Mouse (Mus musculus): ENCODE data around the gene Syde2. TPM values are rescaled to one million over a fixed set of nuclear protein-coding genes. Genes with fewer than 3 reads are reported as not detected.

The Syde2 gene
- total and polyA plus RNA-seq, 3 experiments, result 12.4 to 24.1 TPM; not detected in 1

GRCm38 (mm10) chr3:145938405-145939349 is 49.0 kb upstream of the Syde2 start:
- Histone ChIP-seq H3K36me3 (ENCODE audit: control insufficient read depth in 1 of 2, insufficient read depth in 2 of 2, low read length in 2 of 2) (peaks cover 2 to 34% of the 10 kb centered on the region in 2 experiments; a peak in 3 of 4 replicates), H3K27ac (ENCODE audit: control insufficient read depth, low read depth, low read length) (peak overlapping the region; percentile 29; the same call in 1 of the 2 replicates)

GRCm38 (mm10) chr3:145939402-145939801 is 48.3 kb upstream of the Syde2 start:
- Histone ChIP-seq H3K36me3 (ENCODE audit: control insufficient read depth in 1 of 2, insufficient read depth in 2 of 2, low read length in 2 of 2) (peaks cover 2 to 36% of the 10 kb centered on the region in 2 experiments; a peak in 2 of 4 replicates), H3K4me3 (ENCODE audit: control insufficient read depth in 1 of 2, insufficient read depth in 1 of 2, low read depth in 2 of 2, low read length in 2 of 2) (peak overlapping the region; percentile 96 to 99)
- peak; percentile 76 for DNase-seq (ENCODE audit: low read depth, low spot score)
- TF ChIP-seq ZC3H11A (IDR thresholded peaks at IDR 0.05; ENCODE audit: low read depth, low read length), result no peak
- no peak for TF ChIP-seq NELFE (IDR thresholded peaks at IDR 0.05; ENCODE audit: low read depth, low read length)
- 0 out of 2 replicates have a peak, but pooled peaks have one; percentile 24 for TF ChIP-seq MEF2A (IDR thresholded peaks at IDR 0.05; ENCODE audit: extremely low read depth, insufficient replicate concordance, low read depth, low read length, poor library complexity, severe bottlenecking)
- TF ChIP-seq MAFK (IDR thresholded peaks at IDR 0.05; ENCODE audit: borderline replicate concordance, low read depth, low read length), result peak; percentile 63; the same call in 1 of the 2 replicates
- peak; percentile 98 for TF ChIP-seq TCF12 (IDR thresholded peaks at IDR 0.05; ENCODE audit: low read depth, low read length)
- TF ChIP-seq BHLHE40 (IDR thresholded peaks at IDR 0.05; ENCODE audit: borderline replicate concordance, low read depth, low read length), result peak; percentile 84
- no peak for TF ChIP-seq GABPA (IDR thresholded peaks at IDR 0.05; ENCODE audit: low read depth, low read length)
- 0 out of 2 replicates have a peak, but pooled peaks have one; percentile 41 for TF ChIP-seq ELF1 (IDR thresholded peaks at IDR 0.05; ENCODE audit: low read depth, low read length)
- TF ChIP-seq EP300 (IDR thresholded peaks at IDR 0.05; ENCODE audit: low read depth in 1 of 2, low read length in 2 of 2), result peak; percentile 90 to 95
- TF ChIP-seq E2F4 (IDR thresholded peaks at IDR 0.05; ENCODE audit: borderline replicate concordance, low read depth, low read length), result no peak
- TF ChIP-seq ETS1 (IDR thresholded peaks at IDR 0.05; ENCODE audit: low read depth, low read length), result peak; percentile 90
- TF ChIP-seq KAT2A (conservative IDR thresholded peaks at IDR 0.05; ENCODE audit: low read depth, low read length), result no peak
- TF ChIP-seq ZNF384 (IDR thresholded peaks at IDR 0.05; ENCODE audit: low read depth, low read length), result no peak
- TF ChIP-seq GATA1 (IDR thresholded peaks at IDR 0.05; ENCODE audit: low read depth, low read length), result peak; percentile 98
- TF ChIP-seq SIN3A (IDR thresholded peaks at IDR 0.05; ENCODE audit: low read length), result peak; percentile 88
- TF ChIP-seq JUND (IDR thresholded peaks at IDR 0.05; ENCODE audit: low read depth, low read length), result no peak
- TF ChIP-seq CHD1 (IDR thresholded peaks at IDR 0.05; ENCODE audit: low read depth, low read length), result no peak
- TF ChIP-seq NRF1 (IDR thresholded peaks at IDR 0.05; ENCODE audit: insufficient read depth, low read depth, low read length, poor library complexity, severe bottlenecking), result no peak; the same call in 1 of the 2 replicates
- no peak for TF ChIP-seq TBP (IDR thresholded peaks at IDR 0.05; ENCODE audit: low read depth, low read length)
- TF ChIP-seq MXI1 (IDR thresholded peaks at IDR 0.05; ENCODE audit: low read depth, low read length), result peak; percentile 93
- TF ChIP-seq ZMIZ1 (IDR thresholded peaks at IDR 0.05; ENCODE audit: low read depth, low read length), result no peak

More at GRCm38 (mm10) chr3:145938405-145939349, 49.0 kb upstream of the Syde2 start:
- no peaks in the 10 kb centered on the region for H3K27me3 ChIP-seq (ENCODE audit: control insufficient read depth in 1 of 2, insufficient read depth in 2 of 2, low read length in 2 of 2)
- H3K4me1 ChIP-seq (ENCODE audit: control insufficient read depth in 1 of 2, insufficient read depth in 2 of 2, low read length in 2 of 2), result peaks cover 3 to 23% of the 10 kb centered on the region in 2 experiments
- no peak for DNase-seq (ENCODE audit: low read depth, low spot score)
- TF ChIP-seq NRF1 (IDR thresholded peaks at IDR 0.05; ENCODE audit: insufficient read depth, low read depth, low read length, poor library complexity, severe bottlenecking) (no peak), TBP (IDR thresholded peaks at IDR 0.05; ENCODE audit: low read depth, low read length) (no peak), MAFK (IDR thresholded peaks at IDR 0.05; ENCODE audit: borderline replicate concordance, low read depth, low read length) (no peak), JUND (IDR thresholded peaks at IDR 0.05; ENCODE audit: low read depth, low read length) (no peak), RAD21 (IDR thresholded peaks at IDR 0.05; ENCODE audit: low read depth, low read length) (no peak), CHD2 (IDR thresholded peaks at IDR 0.05; ENCODE audit: low read length) (no peak), GATA1 (IDR thresholded peaks at IDR 0.05; ENCODE audit: low read depth, low read length) (no peak), SMC3 (IDR thresholded peaks at IDR 0.05; ENCODE audit: low read depth, low read length) (no peak), ZKSCAN1 (IDR thresholded peaks at IDR 0.05; ENCODE audit: low read depth, low read length) (no peak), POLR2AphosphoS2 (IDR thresholded peaks at IDR 0.05; ENCODE audit: low read length) (no peak), KAT2A (conservative IDR thresholded peaks at IDR 0.05; ENCODE audit: low read depth, low read length) (no peak), MAZ (IDR thresholded peaks at IDR 0.05; ENCODE audit: low read depth, low read length) (no peak), BHLHE40 (IDR thresholded peaks at IDR 0.05; ENCODE audit: borderline replicate concordance, low read depth, low read length) (no peak), TAL1 (IDR thresholded peaks at IDR 0.05; ENCODE audit: low read length) (no peak), RCOR1 (IDR thresholded peaks at IDR 0.05; ENCODE audit: low read depth, low read length) (no peak), MEF2A (IDR thresholded peaks at IDR 0.05; ENCODE audit: extremely low read depth, insufficient replicate concordance, low read depth, low read length, poor library complexity, severe bottlenecking) (no peak), CTCF (IDR thresholded peaks at IDR 0.05 in 2 of 3, conservative IDR thresholded peaks at IDR 0.05 in 1 of 3; ENCODE audit: control insufficient read depth in 1 of 3, insufficient read depth in 1 of 3, low read depth in 2 of 3, low read length in 3 of 3, poor library complexity in 1 of 3, severe bottlenecking in 1 of 3) (no peak), POLR2AphosphoS5 (IDR thresholded peaks at IDR 0.05; ENCODE audit: borderline replicate concordance, low read depth, low read length) (no peak), CHD1 (IDR thresholded peaks at IDR 0.05; ENCODE audit: low read depth, low read length) (no peak)
- H3K79me2 ChIP-seq (ENCODE audit: control insufficient read depth, insufficient read depth, low read length, poor library complexity), result peaks cover 23% of the 10 kb centered on the region
- no peaks in the 10 kb centered on the region for H3K9me3 ChIP-seq (replicated peaks; ENCODE audit: insufficient read depth, low read length)
- peak overlapping the region; percentile 96 for H3K9ac ChIP-seq (ENCODE audit: control insufficient read depth, low read depth, low read length, poor library complexity, severe bottlenecking)
- peak overlapping the region; percentile 96 to 99 for H3K4me3 ChIP-seq (ENCODE audit: control insufficient read depth in 1 of 2, insufficient read depth in 1 of 2, low read depth in 2 of 2, low read length in 2 of 2)

More at GRCm38 (mm10) chr3:145939402-145939801, 48.3 kb upstream of the Syde2 start:
- Histone ChIP-seq H3K9me3 (replicated peaks; ENCODE audit: insufficient read depth, low read length) (no peaks in the 10 kb centered on the region), H3K4me1 (ENCODE audit: control insufficient read depth in 1 of 2, insufficient read depth in 2 of 2, low read length in 2 of 2) (peaks cover 3 to 23% of the 10 kb centered on the region in 2 experiments), H3K27me3 (ENCODE audit: control insufficient read depth in 1 of 2, insufficient read depth in 2 of 2, low read length in 2 of 2) (no peaks in the 10 kb centered on the region), H3K27ac (ENCODE audit: control insufficient read depth, low read depth, low read length) (peak overlapping the region; percentile 29; the same call in 1 of the 2 replicates), H3K9ac (ENCODE audit: control insufficient read depth, low read depth, low read length, poor library complexity, severe bottlenecking) (peak overlapping the region; percentile 26; the same call in 1 of the 2 replicates), H3K79me2 (ENCODE audit: control insufficient read depth, insufficient read depth, low read length, poor library complexity) (peaks cover 23% of the 10 kb centered on the region)
